Mouse (Mus musculus): ENCODE data around the gene Washc2. TPM values are rescaled to one million over a fixed set of nuclear protein-coding genes. Genes with fewer than 3 reads are reported as not detected.
"Not testable (repeated sequence)": the region's sequence is repeated elsewhere in the genome, so short reads cannot be mapped to it uniquely, and the experiment has no call there.

The Washc2 gene
- polyA plus RNA-seq, 1 experiment from 2014 or later: 34.2 TPM

GRCm38 (mm10) chr6:116228785-116229525 lies 21.1 kb downstream of the Washc2 start:
- ATAC-seq (ENCODE audit: insufficient number of reproducible peaks, insufficient read depth, low FRiP score, low read depth): no peak

DNA sequence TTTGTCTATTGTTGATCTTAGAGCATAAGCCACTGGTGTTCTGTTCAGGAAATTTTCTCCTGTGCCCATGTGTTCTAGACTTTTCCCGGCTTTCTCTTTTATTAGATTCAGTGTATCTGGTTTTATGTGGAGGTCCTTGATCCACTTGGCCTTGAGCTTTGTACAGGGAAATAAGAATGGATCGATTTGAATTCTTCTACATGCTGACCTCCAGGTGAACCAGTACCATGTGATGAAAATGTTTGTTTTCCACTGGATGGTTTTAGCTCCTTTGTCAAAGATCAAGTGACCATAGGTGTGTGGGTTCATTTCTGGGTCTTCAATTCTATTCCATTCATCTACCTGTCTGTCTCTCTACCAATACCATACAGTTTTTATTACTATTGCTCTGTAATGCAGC lies 27.0 kb downstream of the Washc2 start:
- not testable (repeated sequence) for H3K9ac ChIP-seq (ENCODE audit: low read length); ATAC-seq (ENCODE audit: insufficient number of reproducible peaks, insufficient read depth, low FRiP score, low read depth); H3K4me2 ChIP-seq (ENCODE audit: low read length); H3K9me3 ChIP-seq (ENCODE audit: control insufficient read depth, low read length); H3K4me3 ChIP-seq (ENCODE audit: control insufficient read depth in 1 of 2, insufficient read depth in 1 of 2, low read depth in 1 of 2, low read length in 2 of 2); H3K27me3 ChIP-seq (ENCODE audit: control insufficient read depth, insufficient read depth, low read length); H3K27ac ChIP-seq (replicated peaks in 1 of 2; ENCODE audit: control insufficient read depth in 1 of 2, insufficient read depth in 1 of 2, low read depth in 2 of 2, low read length in 2 of 2); H3K4me1 ChIP-seq (ENCODE audit: control insufficient read depth in 2 of 2, insufficient read depth in 2 of 2, low read length in 2 of 2)
- peaks cover 84% of the 10 kb centered on the region for H3K36me3 ChIP-seq (ENCODE audit: control insufficient read depth, insufficient read depth, low read length)
- 94% methylated on average over 2 of the region's 2 CpGs for WGBS

More at GRCm38 (mm10) chr6:116228785-116229525, 21.1 kb downstream of the Washc2 start:
- Histone ChIP-seq H3K27me3 (ENCODE audit: control insufficient read depth, insufficient read depth, low read length) (no peaks in the 10 kb centered on the region), H3K4me3 (ENCODE audit: control insufficient read depth in 1 of 2, insufficient read depth in 1 of 2, low read depth in 1 of 2, low read length in 2 of 2) (no peak overlapping the region), H3K4me2 (ENCODE audit: low read length) (no peak overlapping the region), H3K27ac (replicated peaks in 1 of 2; ENCODE audit: control insufficient read depth in 1 of 2, insufficient read depth in 1 of 2, low read depth in 2 of 2, low read length in 2 of 2) (no peak overlapping the region), H3K36me3 (ENCODE audit: control insufficient read depth, insufficient read depth, low read length) (peaks cover 88% of the 10 kb centered on the region), H3K9ac (ENCODE audit: low read length) (no peak overlapping the region), H3K4me1 (ENCODE audit: control insufficient read depth in 2 of 2, insufficient read depth in 2 of 2, low read length in 2 of 2) (no peaks in the 10 kb centered on the region), H3K9me3 (ENCODE audit: control insufficient read depth, low read length) (no peaks in the 10 kb centered on the region)
- WGBS: 59% methylated on average over 12 of the region's 12 CpGs

- Histone ChIP-seq H3K4me3 (ENCODE audit: control insufficient read depth in 1 of 2, insufficient read depth in 1 of 2, low read depth in 1 of 2, low read length in 2 of 2) (no peak overlapping the region), H3K9ac (ENCODE audit: low read length) (no peak overlapping the region), H3K4me2 (ENCODE audit: low read length) (no peak overlapping the region), H3K4me1 (ENCODE audit: control insufficient read depth in 2 of 2, insufficient read depth in 2 of 2, low read length in 2 of 2) (no peaks in the 10 kb centered on the region), H3K9me3 (ENCODE audit: control insufficient read depth, low read length) (no peaks in the 10 kb centered on the region), H3K27me3 (ENCODE audit: control insufficient read depth, insufficient read depth, low read length) (no peaks in the 10 kb centered on the region), H3K36me3 (ENCODE audit: control insufficient read depth, insufficient read depth, low read length) (peaks cover 85% of the 10 kb centered on the region), H3K27ac (replicated peaks in 1 of 2; ENCODE audit: control insufficient read depth in 1 of 2, insufficient read depth in 1 of 2, low read depth in 2 of 2, low read length in 2 of 2) (no peak overlapping the region)
- ATAC-seq (ENCODE audit: insufficient number of reproducible peaks, insufficient read depth, low FRiP score, low read depth): no peak
- WGBS: 68% methylated on average over 5 of the region's 5 CpGs
These were observed 27.5 kb downstream of the Washc2 start for GRCm38 (mm10) chr6:116235336-116235735.

DNA sequence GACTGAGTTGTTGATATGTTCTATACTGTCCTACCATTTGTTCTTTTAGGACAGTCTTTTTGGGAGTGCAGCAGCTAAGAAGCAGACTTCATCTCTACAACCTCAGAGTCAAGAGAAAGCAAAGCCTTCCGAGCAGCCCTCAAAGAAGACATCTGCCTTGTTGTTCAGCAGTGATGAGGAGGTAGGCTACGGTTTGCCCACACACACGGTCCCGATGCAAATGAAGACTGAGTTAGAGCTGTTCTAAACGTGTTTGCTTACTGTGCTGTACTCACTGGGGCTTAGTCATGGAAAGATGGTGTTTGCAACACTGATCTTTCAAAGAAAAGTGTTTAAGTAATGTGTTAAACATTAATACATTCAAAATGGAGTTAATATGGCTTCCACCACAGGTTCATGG lies 30.2 kb downstream of the Washc2 start:
- H3K36me3 ChIP-seq (ENCODE audit: control insufficient read depth, insufficient read depth, low read length): peaks cover 82% of the 10 kb centered on the region
- H3K4me2 ChIP-seq (ENCODE audit: low read length): no peak overlapping the region
- H3K4me3 ChIP-seq (ENCODE audit: control insufficient read depth in 1 of 2, insufficient read depth in 1 of 2, low read depth in 1 of 2, low read length in 2 of 2): no peak overlapping the region
- no peaks in the 10 kb centered on the region for H3K4me1 ChIP-seq (ENCODE audit: control insufficient read depth in 2 of 2, insufficient read depth in 2 of 2, low read length in 2 of 2)
- no peaks in the 10 kb centered on the region for H3K9me3 ChIP-seq (ENCODE audit: control insufficient read depth, low read length)
- WGBS: 88% methylated on average over 5 of the region's 5 CpGs
- H3K27ac ChIP-seq (replicated peaks in 1 of 2; ENCODE audit: control insufficient read depth in 1 of 2, insufficient read depth in 1 of 2, low read depth in 2 of 2, low read length in 2 of 2): no peak overlapping the region
- no peak for ATAC-seq (ENCODE audit: insufficient number of reproducible peaks, insufficient read depth, low FRiP score, low read depth)
- H3K27me3 ChIP-seq (ENCODE audit: control insufficient read depth, insufficient read depth, low read length): no peaks in the 10 kb centered on the region
- H3K9ac ChIP-seq (ENCODE audit: low read length): no peak overlapping the region

GRCm38 (mm10) chr6:116240371-116240770 lies 32.5 kb downstream of the Washc2 start:
- Histone ChIP-seq H3K27ac (replicated peaks in 1 of 2; ENCODE audit: control insufficient read depth in 1 of 2, insufficient read depth in 1 of 2, low read depth in 2 of 2, low read length in 2 of 2) (no peak overlapping the region), H3K27me3 (ENCODE audit: control insufficient read depth, insufficient read depth, low read length) (no peaks in the 10 kb centered on the region), H3K4me3 (ENCODE audit: control insufficient read depth in 1 of 2, insufficient read depth in 1 of 2, low read depth in 1 of 2, low read length in 2 of 2) (no peak overlapping the region), H3K36me3 (ENCODE audit: control insufficient read depth, insufficient read depth, low read length) (peaks cover 84% of the 10 kb centered on the region), H3K9ac (ENCODE audit: low read length) (no peak overlapping the region), H3K9me3 (ENCODE audit: control insufficient read depth, low read length) (no peaks in the 10 kb centered on the region), H3K4me2 (ENCODE audit: low read length) (no peak overlapping the region), H3K4me1 (ENCODE audit: control insufficient read depth in 2 of 2, insufficient read depth in 2 of 2, low read length in 2 of 2) (no peaks in the 10 kb centered on the region)
- WGBS: 75% methylated on average over 2 of the region's 2 CpGs
- ATAC-seq (ENCODE audit: insufficient number of reproducible peaks, insufficient read depth, low FRiP score, low read depth): no peak

- no peak overlapping the region for H3K27ac ChIP-seq (replicated peaks in 1 of 2; ENCODE audit: control insufficient read depth in 1 of 2, insufficient read depth in 1 of 2, low read depth in 2 of 2, low read length in 2 of 2)
- H3K9ac ChIP-seq (ENCODE audit: low read length): no peak overlapping the region
- H3K36me3 ChIP-seq (ENCODE audit: control insufficient read depth, insufficient read depth, low read length): peaks cover 70% of the 10 kb centered on the region
- 97% methylated on average over 4 of the region's 4 CpGs for WGBS
- no peaks in the 10 kb centered on the region for H3K9me3 ChIP-seq (ENCODE audit: control insufficient read depth, low read length)
- H3K4me2 ChIP-seq (ENCODE audit: low read length): no peak overlapping the region
- ATAC-seq (ENCODE audit: insufficient number of reproducible peaks, insufficient read depth, low FRiP score, low read depth): no peak
- H3K4me3 ChIP-seq (ENCODE audit: control insufficient read depth in 1 of 2, insufficient read depth in 1 of 2, low read depth in 1 of 2, low read length in 2 of 2): no peak overlapping the region
- H3K4me1 ChIP-seq (ENCODE audit: control insufficient read depth in 2 of 2, insufficient read depth in 2 of 2, low read length in 2 of 2): no peaks in the 10 kb centered on the region
- no peaks in the 10 kb centered on the region for H3K27me3 ChIP-seq (ENCODE audit: control insufficient read depth, insufficient read depth, low read length)
These were observed 51.8 kb downstream of the Washc2 start for GRCm38 (mm10) chr6:116259649-116260048.

- H3K9ac ChIP-seq (ENCODE audit: low read length): no peak overlapping the region
- no peaks in the 10 kb centered on the region for H3K4me1 ChIP-seq (ENCODE audit: control insufficient read depth in 2 of 2, insufficient read depth in 2 of 2, low read length in 2 of 2)
- no peak overlapping the region for H3K27ac ChIP-seq (replicated peaks in 1 of 2; ENCODE audit: control insufficient read depth in 1 of 2, insufficient read depth in 1 of 2, low read depth in 2 of 2, low read length in 2 of 2)
- no peaks in the 10 kb centered on the region for H3K27me3 ChIP-seq (ENCODE audit: control insufficient read depth, insufficient read depth, low read length)
- no peaks in the 10 kb centered on the region for H3K9me3 ChIP-seq (ENCODE audit: control insufficient read depth, low read length)
- ATAC-seq (ENCODE audit: insufficient number of reproducible peaks, insufficient read depth, low FRiP score, low read depth): no peak
- H3K36me3 ChIP-seq (ENCODE audit: control insufficient read depth, insufficient read depth, low read length): peaks cover 62% of the 10 kb centered on the region
- H3K4me2 ChIP-seq (ENCODE audit: low read length): no peak overlapping the region
- no peak overlapping the region for H3K4me3 ChIP-seq (ENCODE audit: control insufficient read depth in 1 of 2, insufficient read depth in 1 of 2, low read depth in 1 of 2, low read length in 2 of 2)
- WGBS: 93% methylated on average over 5 of the region's 5 CpGs
These were observed 52.6 kb downstream of the Washc2 start for GRCm38 (mm10) chr6:116260481-116260880.

DNA sequence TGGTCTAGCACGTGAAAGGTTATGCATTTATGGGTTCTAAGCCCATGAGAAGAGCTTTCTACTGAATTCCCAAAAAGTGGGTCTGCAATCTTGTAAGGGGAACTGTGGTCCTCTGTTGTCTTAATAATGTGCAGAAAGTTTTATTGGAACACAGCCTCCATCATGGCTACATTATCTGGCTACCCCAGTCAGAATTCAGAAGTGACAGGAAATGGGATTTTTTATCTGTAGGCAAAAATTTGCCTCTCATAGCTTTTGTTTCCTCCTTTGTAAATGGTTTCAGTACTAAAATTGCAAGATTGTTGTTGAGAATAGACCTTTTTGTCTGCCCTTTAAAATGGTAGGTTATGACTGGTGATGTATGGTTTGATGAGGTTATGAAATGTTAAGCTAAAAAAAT lies 55.0 kb downstream of the Washc2 start:
- Histone ChIP-seq H3K27ac (replicated peaks in 1 of 2; ENCODE audit: control insufficient read depth in 1 of 2, insufficient read depth in 1 of 2, low read depth in 2 of 2, low read length in 2 of 2) (no peak overlapping the region), H3K9ac (ENCODE audit: low read length) (no peak overlapping the region), H3K4me2 (ENCODE audit: low read length) (no peak overlapping the region), H3K27me3 (ENCODE audit: control insufficient read depth, insufficient read depth, low read length) (no peaks in the 10 kb centered on the region), H3K4me1 (ENCODE audit: control insufficient read depth in 2 of 2, insufficient read depth in 2 of 2, low read length in 2 of 2) (peaks cover 5 to 6% of the 10 kb centered on the region in 2 experiments; a peak in 2 of 4 replicates), H3K9me3 (ENCODE audit: control insufficient read depth, low read length) (no peaks in the 10 kb centered on the region), H3K36me3 (ENCODE audit: control insufficient read depth, insufficient read depth, low read length) (peaks cover 43% of the 10 kb centered on the region), H3K4me3 (ENCODE audit: control insufficient read depth in 1 of 2, insufficient read depth in 1 of 2, low read depth in 1 of 2, low read length in 2 of 2) (no peak overlapping the region)
- 94% methylated on average over 1 of the region's 1 CpGs for WGBS
- no peak for ATAC-seq (ENCODE audit: insufficient number of reproducible peaks, insufficient read depth, low FRiP score, low read depth)

Data from heart, embryonic 14.5 days (tissue).